Mouse (Mus musculus): ENCODE results near the gene Pcgf1. TPM values are rescaled to one million over a fixed set of nuclear protein-coding genes. Genes with fewer than 3 reads are reported as not detected.

The Pcgf1 gene
- polyA plus RNA-seq, 1 experiment, result 9.5 TPM

DNA sequence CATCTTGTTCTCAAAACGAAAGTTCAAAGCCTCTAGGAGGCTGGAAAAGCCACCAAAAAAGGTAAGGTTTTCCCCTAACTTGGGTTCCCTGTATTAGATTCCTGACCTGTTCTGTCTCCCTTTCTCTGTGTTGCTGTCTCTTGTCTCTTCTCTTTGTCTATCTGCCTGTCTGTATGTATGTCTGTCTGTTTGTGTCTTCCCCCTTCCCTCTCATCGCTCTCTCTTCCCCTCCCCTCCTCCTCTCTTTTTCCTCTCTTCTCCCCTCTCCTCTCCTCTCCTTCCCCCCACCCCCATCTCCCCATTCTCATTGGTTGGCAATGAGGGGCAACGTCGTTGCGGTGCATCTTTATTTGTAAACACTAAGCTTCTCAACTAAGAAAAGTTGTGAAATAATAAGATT, 47.7 kb downstream of the Pcgf1 start, which contains the start of gene Ino80b:
TSS of gene Ino80b (minus strand) at position 101 of the 400 bp plus-strand sequence.
- H3ac ChIP-seq (ENCODE audit: control insufficient read depth, insufficient read length, low read depth), result peak within 1 kb of the TSS; percentile 87
- H3K4me3 ChIP-seq (ENCODE audit: insufficient read depth, poor library complexity, severe bottlenecking), result peak within 1 kb of the TSS; percentile 75
- TF ChIP-seq CEBPB (IDR thresholded peaks at IDR 0.05; ENCODE audit: low read depth) (no peak), USF1 (IDR thresholded peaks at IDR 0.05; ENCODE audit: low read depth) (no peak), FOSL1 (IDR thresholded peaks at IDR 0.05; ENCODE audit: insufficient read depth, low read length, poor library complexity, severe bottlenecking) (no peak), MAX (IDR thresholded peaks at IDR 0.05) (no peak), MYOD1 (IDR thresholded peaks at IDR 0.05; ENCODE audit: control insufficient read depth, insufficient read length, low read depth) (no peak), MYOG (IDR thresholded peaks at IDR 0.05; ENCODE audit: control insufficient read depth, extremely low read depth, insufficient read length) (no peak), CTCF (IDR thresholded peaks at IDR 0.05; ENCODE audit: control insufficient read depth, insufficient read depth, insufficient read length) (no peak)
- no peaks in the 10 kb centered on the region for H3K36me3 ChIP-seq (ENCODE audit: control insufficient read depth, insufficient read depth)
- peaks cover 33% of the 10 kb centered on the region for H3K79me2 ChIP-seq (ENCODE audit: control insufficient read depth, insufficient read depth)
- peaks cover 6% of the 10 kb centered on the region for H3K79me3 ChIP-seq (ENCODE audit: low read depth)
- no peaks in the 10 kb centered on the region for H3K27me3 ChIP-seq (ENCODE audit: control insufficient read depth, insufficient read depth, insufficient read length)

- Histone ChIP-seq H3K4me3 (ENCODE audit: insufficient read depth, poor library complexity, severe bottlenecking) (no peak overlapping the region), H3K79me2 (ENCODE audit: control insufficient read depth, insufficient read depth) (peaks cover 23% of the 10 kb centered on the region), H3K79me3 (ENCODE audit: low read depth) (peaks cover 3% of the 10 kb centered on the region), H3ac (ENCODE audit: control insufficient read depth, insufficient read length, low read depth) (no peak overlapping the region), H3K27me3 (ENCODE audit: control insufficient read depth, insufficient read depth, insufficient read length) (no peaks in the 10 kb centered on the region), H3K36me3 (ENCODE audit: control insufficient read depth, insufficient read depth) (no peaks in the 10 kb centered on the region)
- TF ChIP-seq FOSL1 (IDR thresholded peaks at IDR 0.05; ENCODE audit: insufficient read depth, low read length, poor library complexity, severe bottlenecking) (no peak), MAX (IDR thresholded peaks at IDR 0.05) (no peak), MYOG (IDR thresholded peaks at IDR 0.05; ENCODE audit: control insufficient read depth, extremely low read depth, insufficient read length) (no peak), USF1 (IDR thresholded peaks at IDR 0.05; ENCODE audit: low read depth) (no peak), CTCF (IDR thresholded peaks at IDR 0.05; ENCODE audit: control insufficient read depth, insufficient read depth, insufficient read length) (no peak), MYOD1 (IDR thresholded peaks at IDR 0.05; ENCODE audit: control insufficient read depth, insufficient read length, low read depth) (no peak), CEBPB (IDR thresholded peaks at IDR 0.05; ENCODE audit: low read depth) (no peak)
These were observed 49.8 kb downstream of the Pcgf1 start for GRCm38 (mm10) chr6:83127419-83127818.

Small RNA genes lying within 50 kb of the gene (microRNA-seq; reads per million reads assigned to microRNA genes)
- gene Mir3470a (ENCODE audit: borderline microRNAs expressed) (not detected), gene Mir7040 (ENCODE audit: borderline microRNAs expressed) (0.76 reads per million, percentile 16 among the genes with 10 or more reads in this experiment)

Other genes with a start within 250 kb of the Pcgf1 start
- 0.23 TPM for gene Sema4f, start 138.1 kb upstream of the Pcgf1 start, polyA plus RNA-seq (2012; fragmentation: generic; extraction: Trizol)
- gene M1ap, start 131.0 kb upstream of the Pcgf1 start, polyA plus RNA-seq (2012; fragmentation: generic; extraction: Trizol), result 2.4 TPM
- gene Dok1, start 44.4 kb upstream of the Pcgf1 start, polyA plus RNA-seq (2012; fragmentation: generic; extraction: Trizol), result 80.8 TPM
- 23.0 TPM for gene Loxl3, start 43.7 kb upstream of the Pcgf1 start, polyA plus RNA-seq (2012; fragmentation: generic; extraction: Trizol)
- gene Aup1, start 23.3 kb upstream of the Pcgf1 start, polyA plus RNA-seq (2012; fragmentation: generic; extraction: Trizol), result 166 TPM
- gene Htra2, start 22.6 kb upstream of the Pcgf1 start, polyA plus RNA-seq (2012; fragmentation: generic; extraction: Trizol), result 119 TPM
- 0.15 TPM for gene Dqx1, start 20.0 kb upstream of the Pcgf1 start, polyA plus RNA-seq (2012; fragmentation: generic; extraction: Trizol)
- gene Tlx2, start 7.6 kb upstream of the Pcgf1 start, polyA plus RNA-seq (2012; fragmentation: generic; extraction: Trizol), result 0.19 TPM
- 0.11 TPM for gene Lbx2, start 8.5 kb downstream of the Pcgf1 start, polyA plus RNA-seq (2012; fragmentation: generic; extraction: Trizol)
- gene Ccdc142, start 23.7 kb downstream of the Pcgf1 start, polyA plus RNA-seq (2012; fragmentation: generic; extraction: Trizol), result 0.75 TPM
- 0.98 TPM for gene Gm42688, start 23.7 kb downstream of the Pcgf1 start, polyA plus RNA-seq (2012; fragmentation: generic; extraction: Trizol)
- 145 TPM for gene Mrpl53, start 31.2 kb downstream of the Pcgf1 start, polyA plus RNA-seq (2012; fragmentation: generic; extraction: Trizol)
- gene Mogs, start 37.6 kb downstream of the Pcgf1 start, polyA plus RNA-seq (2012; fragmentation: generic; extraction: Trizol), result 32.5 TPM
- gene Wbp1, start 43.7 kb downstream of the Pcgf1 start, polyA plus RNA-seq (2012; fragmentation: generic; extraction: Trizol), result 82.4 TPM
- gene Ino80b, start 47.6 kb downstream of the Pcgf1 start, polyA plus RNA-seq (2012; fragmentation: generic; extraction: Trizol), result 33.6 TPM
- 42.1 TPM for gene Rtkn, start 57.6 kb downstream of the Pcgf1 start, polyA plus RNA-seq (2012; fragmentation: generic; extraction: Trizol)
- 9.5 TPM for gene Wdr54, start 78.5 kb downstream of the Pcgf1 start, polyA plus RNA-seq (2012; fragmentation: generic; extraction: Trizol)
- gene 1700003E16Rik, start 78.5 kb downstream of the Pcgf1 start, polyA plus RNA-seq (2012; fragmentation: generic; extraction: Trizol), result 1.1 TPM
- 83.0 TPM for gene Dctn1, start 88.1 kb downstream of the Pcgf1 start, polyA plus RNA-seq (2012; fragmentation: generic; extraction: Trizol)
- gene Slc4a5, start 142.0 kb downstream of the Pcgf1 start, polyA plus RNA-seq (2012; fragmentation: generic; extraction: Trizol), result 0.04 TPM
- gene Mthfd2, start 248.0 kb downstream of the Pcgf1 start, polyA plus RNA-seq (2012; fragmentation: generic; extraction: Trizol), result 120 TPM
- 30.8 TPM for gene Mob1a, start 248.1 kb downstream of the Pcgf1 start, polyA plus RNA-seq (2012; fragmentation: generic; extraction: Trizol)